Mouse (Mus musculus) lung, adult 18-20 months (tissue): ENCODE measurements around the gene Krtap9-3.

Experiments used
- DNase-seq, 2 experiments: peaks; one replicate each; pipeline ENCODE4 v3.0.0; 2022; ENCODE audit warnings: mixed read lengths in 2 of 2

The Krtap9-3 gene

DNA sequence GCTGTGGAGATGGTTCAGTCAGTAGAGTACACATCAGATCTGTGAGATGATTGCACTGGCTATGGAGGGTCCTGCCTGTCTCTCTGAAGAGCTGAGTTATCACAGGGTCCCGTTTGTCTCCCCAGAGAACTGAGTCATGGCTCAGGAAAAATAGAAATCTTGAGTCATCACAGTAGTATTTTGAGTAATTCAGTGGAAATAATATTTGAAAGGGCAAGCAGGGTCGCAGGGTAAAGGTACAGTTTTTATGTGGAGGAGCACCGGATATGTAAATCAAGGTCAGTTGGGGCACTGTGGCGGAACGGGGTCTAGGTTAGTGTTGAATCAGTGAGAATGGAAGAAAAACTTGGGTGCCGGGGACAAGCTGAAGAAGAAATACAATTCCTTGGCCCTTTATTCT is 35.3 kb downstream of the Krtap9-3 start:
- no peak for DNase-seq

DNA sequence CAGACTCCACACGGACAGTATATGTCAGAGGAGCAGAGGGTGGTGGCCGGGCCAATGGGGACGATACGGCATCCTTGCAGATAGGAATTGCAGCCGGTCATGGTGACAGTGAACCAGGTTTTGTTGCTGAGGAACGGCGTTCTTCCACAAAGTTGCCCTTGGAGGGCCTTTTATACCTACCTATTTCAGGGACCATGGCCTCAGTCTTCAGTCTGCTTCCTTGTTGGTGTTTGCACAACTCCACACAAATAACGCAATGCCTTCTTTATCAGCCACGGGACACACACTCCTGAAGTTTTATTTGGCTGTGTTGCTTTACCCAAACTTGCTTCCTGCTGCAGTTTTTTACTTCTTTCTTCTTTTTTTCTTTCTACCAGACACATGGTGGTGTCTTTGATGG is 38.5 kb downstream of the Krtap9-3 start, which contains the start of gene Gm11939:
TSS of gene Gm11939 (minus strand) at position 101 of the 400 bp plus-strand sequence.
- DNase-seq = no peak

DNA sequence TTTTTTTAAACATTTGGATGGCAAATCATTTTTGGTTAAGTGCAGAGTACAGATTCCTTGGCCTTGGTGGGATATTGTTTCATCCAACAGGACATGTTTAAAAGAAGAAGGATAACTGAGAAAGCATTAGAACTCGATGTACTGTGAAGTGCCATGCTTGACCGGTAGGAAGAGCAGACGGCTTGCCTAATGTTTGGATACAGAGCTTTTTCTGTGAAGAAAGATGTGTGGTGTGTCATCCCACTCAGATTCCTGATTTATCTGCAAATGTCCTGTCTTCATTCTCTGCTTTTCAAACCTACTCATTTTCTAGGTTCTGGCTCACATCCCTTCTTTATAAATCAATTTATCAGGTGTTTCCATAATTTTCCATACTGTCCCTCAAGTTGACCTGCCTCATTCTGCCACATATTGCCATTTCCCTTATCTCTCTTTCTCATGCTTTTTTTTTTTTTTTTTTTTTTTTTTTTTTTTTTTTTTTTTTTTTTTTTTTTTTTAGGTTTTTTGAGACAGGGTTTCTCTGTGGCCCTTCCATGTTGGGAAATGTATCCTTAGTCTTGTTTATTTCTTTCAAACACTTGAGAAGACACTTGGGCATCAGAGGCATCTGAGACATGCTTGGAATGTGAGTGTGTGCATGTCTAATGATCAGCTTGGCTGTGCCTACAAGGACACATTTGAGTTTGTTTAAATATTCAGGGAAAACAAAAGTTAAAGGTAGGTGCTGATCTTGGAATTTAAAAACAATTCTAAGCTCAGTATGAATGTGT is 39.7 kb downstream of the Krtap9-3 start:
- DNase-seq = no peak

DNA sequence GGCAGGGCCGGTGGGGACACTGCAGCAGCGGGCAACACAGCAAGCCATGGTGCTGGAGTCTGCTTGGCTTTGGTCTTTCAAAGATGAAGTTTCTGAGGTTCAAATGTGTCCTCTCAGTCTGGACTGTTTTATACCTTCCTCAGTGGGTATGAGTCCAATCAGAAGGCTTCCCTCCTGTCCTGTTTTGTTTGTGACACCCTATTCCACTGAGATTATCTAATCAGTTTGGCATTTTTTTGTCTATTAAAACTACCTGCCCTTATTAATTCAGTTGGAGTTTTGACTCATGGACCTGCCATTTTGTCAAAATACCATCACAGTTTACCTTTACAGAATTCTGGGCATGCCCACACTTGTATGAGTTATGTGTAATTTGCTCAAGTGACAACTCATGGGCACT is 41.2 kb downstream of the Krtap9-3 start, which contains the start of gene Krtap3-2:
TSS of gene Krtap3-2 (minus strand) at position 101 of the 400 bp plus-strand sequence.
- no peak for DNase-seq

DNA sequence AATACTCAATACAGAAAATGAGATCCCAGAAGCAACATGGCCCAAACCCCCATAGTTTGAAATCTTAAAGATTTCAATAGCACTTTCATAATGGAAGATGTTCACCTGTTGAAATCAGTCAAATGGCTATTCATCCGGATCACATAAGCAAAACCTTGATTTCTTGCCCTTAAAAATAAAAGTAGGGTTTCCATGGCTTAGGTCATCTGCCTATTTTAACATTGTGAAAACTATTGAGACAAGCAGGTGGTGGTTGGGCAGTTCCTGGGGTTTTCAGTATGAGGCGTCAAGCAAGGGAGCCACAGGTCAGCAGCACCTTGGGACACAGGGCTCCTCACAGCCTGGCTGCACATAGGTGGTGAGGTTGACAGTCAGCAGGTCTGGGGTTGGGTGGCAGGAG is 41.7 kb downstream of the Krtap9-3 start:
- no peak for DNase-seq

DNA sequence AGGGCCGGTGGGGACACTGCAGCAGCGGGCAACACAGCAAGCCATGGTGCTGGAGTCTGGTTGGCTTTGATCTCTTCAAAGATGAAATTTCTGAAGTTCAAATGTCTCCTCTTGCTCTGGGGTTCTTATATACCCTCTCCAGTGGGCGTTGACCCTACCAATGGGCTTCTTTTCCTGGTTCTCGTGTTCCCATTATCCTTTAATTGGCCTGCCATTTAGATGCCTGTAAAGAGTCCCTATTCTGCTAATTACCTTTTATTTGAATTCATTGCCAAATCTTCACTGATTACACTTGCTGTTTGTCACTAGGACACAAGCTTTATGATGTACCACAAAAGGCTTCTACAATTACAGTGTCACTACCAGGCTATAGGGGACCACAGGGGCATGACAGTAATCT is 47.1 kb downstream of the Krtap9-3 start, which contains the start of gene Krtap3-3:
TSS of gene Krtap3-3 (minus strand) at position 101 of the 400 bp plus-strand sequence.
- no peak for DNase-seq

DNA sequence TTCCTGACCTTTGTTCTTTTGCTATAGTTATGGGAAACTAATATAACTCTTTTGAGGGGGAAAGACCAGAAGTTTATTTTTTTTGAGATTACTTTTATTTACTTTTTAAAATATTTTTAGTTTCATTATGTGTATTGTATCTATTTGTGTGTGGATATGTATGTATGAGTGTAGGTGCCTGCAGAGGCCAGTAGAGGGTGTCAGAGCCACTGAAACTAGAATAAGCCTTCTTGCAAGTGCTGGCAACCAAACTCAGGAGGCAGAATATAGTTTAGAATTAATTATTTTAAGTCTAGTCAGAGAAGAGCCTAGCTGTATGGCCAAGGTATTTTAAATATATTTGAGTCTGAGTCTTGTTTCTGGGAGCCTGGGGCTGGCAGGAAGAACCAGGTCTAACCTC is 50.0 kb downstream of the Krtap9-3 start:
- no peak for DNase-seq
